Mouse (Mus musculus): ENCODE measurements around the gene Htr6.

Gene Htr6

GRCm38 (mm10) chr4:139075041-139075711, at the start of gene Htr6:
Gene Htr6 (minus strand): TSS chr4:139075570.
- no peak for DNase-seq (ENCODE audit: low spot score)

GRCm38 (mm10) chr4:139124940-139125339, 49.6 kb upstream of the Htr6 start:
- DNase-seq (ENCODE audit: low spot score), result no peak

- no peak for DNase-seq (ENCODE audit: low spot score)
Measured at GRCm38 (mm10) chr4:139122557-139122956, 47.2 kb upstream of the Htr6 start.

GRCm38 (mm10) chr4:139120998-139121397, 45.6 kb upstream of the Htr6 start:
- no peak for DNase-seq (ENCODE audit: low spot score)

- no peak for DNase-seq (ENCODE audit: low spot score)
Measured at GRCm38 (mm10) chr4:139120281-139120814, 45.0 kb upstream of the Htr6 start.

- DNase-seq (ENCODE audit: low spot score), result no peak
Measured at GRCm38 (mm10) chr4:139116356-139117063, 41.1 kb upstream of the Htr6 start.

- DNase-seq (ENCODE audit: low spot score), result peak; percentile 33
Measured at GRCm38 (mm10) chr4:139115721-139116120, 40.4 kb upstream of the Htr6 start.

GRCm38 (mm10) chr4:139112482-139112881, 37.1 kb upstream of the Htr6 start:
- no peak for DNase-seq (ENCODE audit: low spot score)

GRCm38 (mm10) chr4:139111421-139111820, 36.1 kb upstream of the Htr6 start:
- DNase-seq (ENCODE audit: low spot score), result no peak

- no peak for DNase-seq (ENCODE audit: low spot score)
Measured at GRCm38 (mm10) chr4:139110858-139111257, 35.5 kb upstream of the Htr6 start.

- DNase-seq (ENCODE audit: low spot score), result no peak
Measured at GRCm38 (mm10) chr4:139105453-139105852, 30.1 kb upstream of the Htr6 start.

GRCm38 (mm10) chr4:139101546-139101945, 26.2 kb upstream of the Htr6 start:
- DNase-seq (ENCODE audit: low spot score), result no peak

GRCm38 (mm10) chr4:139100326-139100725, 25.0 kb upstream of the Htr6 start:
- no peak for DNase-seq (ENCODE audit: low spot score)

- no peak for DNase-seq (ENCODE audit: low spot score)
Measured at GRCm38 (mm10) chr4:139096201-139096600, 20.8 kb upstream of the Htr6 start.

- DNase-seq (ENCODE audit: low spot score), result no peak
Measured at GRCm38 (mm10) chr4:139095406-139095805, 20.0 kb upstream of the Htr6 start.

- DNase-seq (ENCODE audit: low spot score), result no peak
Measured at GRCm38 (mm10) chr4:139093196-139093530, 17.8 kb upstream of the Htr6 start.

GRCm38 (mm10) chr4:139092356-139093195, 17.2 kb upstream of the Htr6 start, which contains the start of gene Nbl1:
Gene Nbl1 (minus strand): TSS chr4:139092993.
- DNase-seq (ENCODE audit: low spot score), result peak; percentile 40

GRCm38 (mm10) chr4:139091478-139092355, 16.3 kb upstream of the Htr6 start:
- DNase-seq (ENCODE audit: low spot score), result peak; percentile 63

- peak; percentile 39 for DNase-seq (ENCODE audit: low spot score)
Measured at GRCm38 (mm10) chr4:139091066-139091465, 15.7 kb upstream of the Htr6 start.

- DNase-seq (ENCODE audit: low spot score), result no peak
Measured at GRCm38 (mm10) chr4:139090303-139090940, 15.1 kb upstream of the Htr6 start.

Data from embryo, embryonic 10.5 days (tissue).